Mouse (Mus musculus): ENCODE data around the gene Khdc4. TPM values are rescaled to one million over a fixed set of nuclear protein-coding genes. Genes with fewer than 3 reads are reported as not detected.
A peak's percentile ranks its signal among the peaks of the same experiment; 100 is the strongest.

Khdc4 gene
- polyA plus RNA-seq, 1 experiment from 2014 or later, result 65.7 TPM

- H3K9ac ChIP-seq (ENCODE audit: low read depth, low read length), result peak overlapping the region; percentile 18; the same call in 1 of the 2 replicates
- peaks cover 10% of the 10 kb centered on the region for H3K36me3 ChIP-seq (ENCODE audit: control insufficient read depth, insufficient read depth, low read length)
- WGBS, result 52% methylated on average over 7 of the region's 8 CpGs
- H3K27me3 ChIP-seq (replicated peaks; ENCODE audit: control insufficient read depth, insufficient read depth, low read length), result no peaks in the 10 kb centered on the region
- no peak for DNase-seq (ENCODE audit: low spot score)
- H3K4me1 ChIP-seq (replicated peaks; ENCODE audit: control insufficient read depth, insufficient read depth, low read length), result peaks cover 13% of the 10 kb centered on the region
- H3K4me3 ChIP-seq (ENCODE audit: low read depth, low read length), result peak overlapping the region; percentile 95
- H3K4me2 ChIP-seq, result peak overlapping the region; percentile 75
- peak overlapping the region; percentile 78; the same call in 1 of the 2 replicates for H3K27ac ChIP-seq (ENCODE audit: low read depth, low read length)
- H3K9me3 ChIP-seq (ENCODE audit: control insufficient read depth, low read length), result no peaks in the 10 kb centered on the region
- no peak for ATAC-seq (replicated peaks; ENCODE audit: low FRiP score)
Observed at GRCm38 (mm10) chr3:88684236-88684979, 1.2 kb upstream of the Khdc4 start.

DNA sequence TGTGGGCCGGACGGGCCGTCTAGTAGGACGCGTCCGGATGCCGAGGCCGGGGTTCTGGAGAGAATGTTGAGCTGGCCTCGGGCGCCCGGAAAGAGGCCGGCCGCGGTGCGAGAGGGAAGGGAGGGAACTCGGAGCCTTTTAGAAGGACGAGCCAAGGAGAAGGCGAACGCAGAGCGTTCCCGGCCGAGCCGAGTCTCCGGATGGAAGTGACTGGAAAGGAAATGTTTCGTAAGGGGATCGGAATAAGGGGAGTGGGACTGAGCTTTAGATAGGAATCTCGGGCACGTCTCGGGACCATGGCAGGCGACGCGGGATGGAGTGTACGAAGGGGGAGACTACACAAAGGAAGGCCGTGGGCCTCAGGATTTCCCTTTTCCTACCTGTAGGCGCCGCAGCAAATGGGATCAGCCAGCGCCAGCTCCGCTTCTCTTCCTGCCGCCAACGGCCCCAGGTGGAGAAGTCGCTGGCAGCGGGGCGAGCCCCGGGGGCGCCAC, 402 bp downstream of the Khdc4 start:
- Histone ChIP-seq H3K4me1 (replicated peaks; ENCODE audit: control insufficient read depth, insufficient read depth, low read length) (peaks cover 13% of the 10 kb centered on the region), H3K4me3 (ENCODE audit: low read depth, low read length) (peak overlapping the region; percentile 95), H3K27me3 (replicated peaks; ENCODE audit: control insufficient read depth, insufficient read depth, low read length) (no peaks in the 10 kb centered on the region), H3K9ac (ENCODE audit: low read depth, low read length) (peak overlapping the region; percentile 95), H3K36me3 (ENCODE audit: control insufficient read depth, insufficient read depth, low read length) (peaks cover 26% of the 10 kb centered on the region), H3K4me2 (peak overlapping the region; percentile 85), H3K27ac (ENCODE audit: low read depth, low read length) (peak overlapping the region; percentile 85), H3K9me3 (ENCODE audit: control insufficient read depth, low read length) (no peaks in the 10 kb centered on the region)
- under 1% methylated on average over 45 of the region's 45 CpGs for WGBS
- ATAC-seq (replicated peaks; ENCODE audit: low FRiP score), result peak; percentile 57
- DNase-seq (ENCODE audit: low spot score), result no peak

DNA sequence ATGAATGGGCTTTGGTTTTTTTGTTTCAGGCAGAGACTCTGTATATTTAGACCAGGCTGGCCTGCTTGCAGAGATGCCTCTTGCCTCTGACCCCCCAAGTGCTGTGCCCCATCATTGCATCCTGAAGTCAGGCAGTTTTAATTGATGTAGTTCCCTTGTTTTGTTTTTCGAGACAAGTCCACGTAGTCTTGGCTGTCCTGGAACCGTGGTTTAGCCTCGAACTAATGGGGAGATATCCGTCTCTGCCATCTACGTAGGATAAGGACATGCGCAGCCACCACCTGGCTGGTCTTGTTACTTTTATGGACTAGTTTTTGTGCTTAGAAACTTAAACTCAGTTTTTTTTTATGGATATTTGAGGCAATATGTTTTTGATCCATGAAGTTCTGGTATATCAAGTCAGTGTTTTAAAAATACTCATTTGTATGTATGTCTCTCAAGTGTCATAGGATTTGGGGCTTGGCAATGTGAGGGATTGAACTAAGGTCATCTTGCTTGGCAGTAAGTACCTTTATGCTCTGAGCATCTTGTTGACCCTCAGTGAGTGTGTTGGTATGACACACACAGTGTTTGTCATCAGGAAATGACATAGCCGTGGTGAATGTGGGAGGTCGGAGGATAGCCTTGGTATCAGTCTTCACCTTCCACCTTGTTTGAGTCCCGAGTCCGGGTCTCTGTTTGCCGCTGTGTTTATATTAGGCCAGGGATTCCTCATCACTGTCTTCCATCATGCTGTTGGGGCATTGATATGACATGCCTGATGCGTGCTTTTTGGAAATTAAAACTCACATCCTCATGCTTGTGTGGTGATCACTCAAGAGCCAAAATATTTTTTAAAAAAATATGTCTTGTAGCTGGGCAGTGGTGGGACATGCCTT, 1.4 kb downstream of the Khdc4 start:
- Histone ChIP-seq H3K4me1 (replicated peaks; ENCODE audit: control insufficient read depth, insufficient read depth, low read length) (peaks cover 13% of the 10 kb centered on the region), H3K27me3 (replicated peaks; ENCODE audit: control insufficient read depth, insufficient read depth, low read length) (no peaks in the 10 kb centered on the region), H3K4me3 (ENCODE audit: low read depth, low read length) (peak overlapping the region; percentile 95), H3K27ac (ENCODE audit: low read depth, low read length) (no peak overlapping the region; the same call in 1 of the 2 replicates), H3K36me3 (ENCODE audit: control insufficient read depth, insufficient read depth, low read length) (peaks cover 33% of the 10 kb centered on the region), H3K9ac (ENCODE audit: low read depth, low read length) (peak overlapping the region; percentile 95), H3K4me2 (peak overlapping the region; percentile 85), H3K9me3 (ENCODE audit: control insufficient read depth, low read length) (no peaks in the 10 kb centered on the region)
- DNase-seq (ENCODE audit: low spot score), result no peak
- ATAC-seq (replicated peaks; ENCODE audit: low FRiP score), result no peak
- WGBS, result 22% methylated on average over 13 of the region's 13 CpGs

GRCm38 (mm10) chr3:88689079-88689478, 3.5 kb downstream of the Khdc4 start:
- no peaks in the 10 kb centered on the region for H3K27me3 ChIP-seq (replicated peaks; ENCODE audit: control insufficient read depth, insufficient read depth, low read length)
- DNase-seq (ENCODE audit: low spot score) (no peak), ATAC-seq (replicated peaks; ENCODE audit: low FRiP score) (no peak)
- peaks cover 49% of the 10 kb centered on the region for H3K36me3 ChIP-seq (ENCODE audit: control insufficient read depth, insufficient read depth, low read length)
- no peak overlapping the region for H3K9ac ChIP-seq (ENCODE audit: low read depth, low read length)
- no peak overlapping the region for H3K4me2 ChIP-seq
- H3K27ac ChIP-seq (ENCODE audit: low read depth, low read length), result no peak overlapping the region
- peaks cover 10% of the 10 kb centered on the region for H3K4me1 ChIP-seq (replicated peaks; ENCODE audit: control insufficient read depth, insufficient read depth, low read length)
- H3K9me3 ChIP-seq (ENCODE audit: control insufficient read depth, low read length), result no peaks in the 10 kb centered on the region
- no peak overlapping the region for H3K4me3 ChIP-seq (ENCODE audit: low read depth, low read length)
- 84% methylated on average over 5 of the region's 5 CpGs for WGBS

- Histone ChIP-seq H3K9me3 (ENCODE audit: control insufficient read depth, low read length) (no peaks in the 10 kb centered on the region), H3K4me3 (ENCODE audit: low read depth, low read length) (no peak overlapping the region), H3K27ac (ENCODE audit: low read depth, low read length) (no peak overlapping the region), H3K36me3 (ENCODE audit: control insufficient read depth, insufficient read depth, low read length) (peaks cover 76% of the 10 kb centered on the region), H3K4me2 (no peak overlapping the region), H3K4me1 (replicated peaks; ENCODE audit: control insufficient read depth, insufficient read depth, low read length) (no peaks in the 10 kb centered on the region), H3K27me3 (replicated peaks; ENCODE audit: control insufficient read depth, insufficient read depth, low read length) (no peaks in the 10 kb centered on the region), H3K9ac (ENCODE audit: low read depth, low read length) (no peak overlapping the region)
- ATAC-seq (replicated peaks; ENCODE audit: low FRiP score) (no peak), DNase-seq (ENCODE audit: low spot score) (no peak)
Observed at GRCm38 (mm10) chr3:88695545-88695944, 9.9 kb downstream of the Khdc4 start.

DNA sequence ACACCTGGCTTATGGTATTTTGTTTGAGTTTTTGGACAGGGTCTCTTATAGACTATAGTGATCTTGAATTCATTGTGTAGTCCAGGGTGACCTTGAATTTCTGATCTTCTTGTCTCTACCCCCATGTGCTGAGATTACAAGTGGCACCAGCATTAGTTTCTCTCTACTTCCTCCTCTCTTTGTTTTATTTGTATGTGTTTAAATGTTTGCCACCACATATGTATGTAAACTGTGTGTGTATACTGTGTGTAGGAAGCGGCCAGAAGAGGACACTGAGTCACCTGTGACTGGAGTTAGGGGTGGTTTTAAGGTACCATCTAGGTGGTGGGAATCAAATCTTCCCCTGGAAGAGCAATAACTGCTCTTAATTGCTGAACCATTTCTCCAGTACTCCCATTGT, 12.4 kb downstream of the Khdc4 start:
- 88% methylated on average over 1 of the region's 1 CpGs for WGBS
- Histone ChIP-seq H3K36me3 (ENCODE audit: control insufficient read depth, insufficient read depth, low read length) (peaks cover 74% of the 10 kb centered on the region), H3K9me3 (ENCODE audit: control insufficient read depth, low read length) (no peaks in the 10 kb centered on the region), H3K4me3 (ENCODE audit: low read depth, low read length) (no peak overlapping the region), H3K27me3 (replicated peaks; ENCODE audit: control insufficient read depth, insufficient read depth, low read length) (no peaks in the 10 kb centered on the region), H3K27ac (ENCODE audit: low read depth, low read length) (no peak overlapping the region), H3K4me1 (replicated peaks; ENCODE audit: control insufficient read depth, insufficient read depth, low read length) (no peaks in the 10 kb centered on the region), H3K4me2 (no peak overlapping the region), H3K9ac (ENCODE audit: low read depth, low read length) (no peak overlapping the region)
- ATAC-seq (replicated peaks; ENCODE audit: low FRiP score) (no peak), DNase-seq (ENCODE audit: low spot score) (no peak)

DNA sequence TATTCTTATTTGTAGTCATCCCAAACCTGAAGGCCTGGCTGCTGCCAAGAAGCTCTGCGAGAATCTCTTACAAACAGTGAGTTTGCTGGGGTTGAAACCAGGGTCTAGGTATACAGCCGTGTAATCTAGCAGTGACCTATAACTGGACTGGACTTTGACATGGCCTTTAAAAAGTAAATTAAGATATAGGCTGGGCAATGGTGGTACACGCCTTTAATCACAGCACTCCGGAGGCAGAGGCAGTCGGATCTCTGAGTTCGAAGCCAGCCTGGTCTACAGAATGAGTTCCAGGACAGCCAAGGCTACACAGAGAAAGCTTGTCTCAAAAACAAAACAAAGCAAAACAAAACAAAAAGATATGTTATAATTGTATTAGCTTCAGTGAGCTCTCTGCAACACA, 13.2 kb downstream of the Khdc4 start:
- Histone ChIP-seq H3K4me1 (replicated peaks; ENCODE audit: control insufficient read depth, insufficient read depth, low read length) (no peaks in the 10 kb centered on the region), H3K9ac (ENCODE audit: low read depth, low read length) (no peak overlapping the region), H3K27ac (ENCODE audit: low read depth, low read length) (no peak overlapping the region), H3K27me3 (replicated peaks; ENCODE audit: control insufficient read depth, insufficient read depth, low read length) (no peaks in the 10 kb centered on the region), H3K4me3 (ENCODE audit: low read depth, low read length) (no peak overlapping the region), H3K4me2 (no peak overlapping the region), H3K9me3 (ENCODE audit: control insufficient read depth, low read length) (no peaks in the 10 kb centered on the region), H3K36me3 (ENCODE audit: control insufficient read depth, insufficient read depth, low read length) (peaks cover 72% of the 10 kb centered on the region)
- no peak for DNase-seq (ENCODE audit: low spot score)
- no peak for ATAC-seq (replicated peaks; ENCODE audit: low FRiP score)
- WGBS, result 90% methylated on average over 6 of the region's 6 CpGs

DNA sequence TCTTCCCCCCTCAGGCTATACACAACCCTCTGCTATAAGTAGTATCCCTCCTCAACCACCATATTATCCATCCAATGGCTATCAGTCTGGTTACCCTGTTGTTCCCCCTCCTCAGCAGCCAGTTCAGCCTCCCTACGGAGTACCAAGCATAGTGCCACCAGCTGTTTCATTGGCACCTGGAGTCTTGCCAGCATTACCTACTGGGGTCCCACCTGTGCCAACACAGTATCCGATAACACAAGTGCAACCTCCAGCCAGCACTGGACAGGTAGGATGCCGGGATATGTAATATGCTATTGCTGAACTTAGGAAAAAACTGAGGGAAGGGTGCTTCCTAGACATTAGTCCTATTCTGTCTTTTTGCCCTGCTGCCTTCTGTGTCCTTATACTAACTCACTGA, 14.6 kb downstream of the Khdc4 start:
- ATAC-seq (replicated peaks; ENCODE audit: low FRiP score), result no peak
- Histone ChIP-seq H3K36me3 (ENCODE audit: control insufficient read depth, insufficient read depth, low read length) (peaks cover 67% of the 10 kb centered on the region), H3K27ac (ENCODE audit: low read depth, low read length) (no peak overlapping the region), H3K4me1 (replicated peaks; ENCODE audit: control insufficient read depth, insufficient read depth, low read length) (no peaks in the 10 kb centered on the region), H3K4me2 (no peak overlapping the region), H3K9ac (ENCODE audit: low read depth, low read length) (no peak overlapping the region), H3K27me3 (replicated peaks; ENCODE audit: control insufficient read depth, insufficient read depth, low read length) (no peaks in the 10 kb centered on the region), H3K9me3 (ENCODE audit: control insufficient read depth, low read length) (no peaks in the 10 kb centered on the region), H3K4me3 (ENCODE audit: low read depth, low read length) (no peak overlapping the region)
- WGBS, result 97% methylated on average over 3 of the region's 3 CpGs
- no peak for DNase-seq (ENCODE audit: low spot score)

Data from liver, embryonic 11.5 days (tissue).